Mouse (Mus musculus): ENCODE results near the gene Krt20.

- TF ChIP-seq POLR2A (IDR thresholded peaks at IDR 0.05; ENCODE audit: low read depth, low read length) (no peak), CTCF (IDR thresholded peaks at IDR 0.05; ENCODE audit: borderline replicate concordance, insufficient read depth, low read length) (peak; percentile 54; the same call in 1 of the 2 replicates)
Measured at GRCm38 (mm10) chr11:99464836-99465235, 26.9 kb upstream of the Krt20 start.
